Mouse (Mus musculus): Measurements from ENCODE around the gene Slc25a51.

GRCm38 (mm10) chr4:45413674-45414338, 5.2 kb upstream of the Slc25a51 start:
- no peak for TF ChIP-seq POLR2A (IDR thresholded peaks at IDR 0.05; ENCODE audit: insufficient read length, low read depth)
- no peak for TF ChIP-seq MAX (IDR thresholded peaks at IDR 0.05; ENCODE audit: low read depth)
- no peak for TF ChIP-seq CEBPB (IDR thresholded peaks at IDR 0.05; ENCODE audit: insufficient read depth, poor library complexity, severe bottlenecking)
- no peak for TF ChIP-seq POLR2AphosphoS2 (IDR thresholded peaks at IDR 0.05; ENCODE audit: insufficient read length, low read depth)
- no peak for TF ChIP-seq TCF12 (IDR thresholded peaks at IDR 0.05; ENCODE audit: insufficient read depth, poor library complexity, severe bottlenecking)
- TF ChIP-seq MYOG (IDR thresholded peaks at IDR 0.05; ENCODE audit: control insufficient read depth in 1 of 3, insufficient read depth in 1 of 3, insufficient read length in 2 of 3, low read depth in 2 of 3) = no peak
- no peak for TF ChIP-seq USF1 (IDR thresholded peaks at IDR 0.05; ENCODE audit: low read depth)
- TF ChIP-seq E2F4 (IDR thresholded peaks at IDR 0.05; ENCODE audit: insufficient read depth) = no peak
- TF ChIP-seq REST (IDR thresholded peaks at IDR 0.05; ENCODE audit: insufficient read depth, insufficient read length) = no peak
- no peak for TF ChIP-seq SRF (IDR thresholded peaks at IDR 0.05; ENCODE audit: control insufficient read depth, insufficient read length, low read depth)
- no peak for TF ChIP-seq MYOD1 (IDR thresholded peaks at IDR 0.05; ENCODE audit: control insufficient read depth in 1 of 3, insufficient read length in 2 of 3, low read depth in 2 of 3)
- TF ChIP-seq TCF3 (IDR thresholded peaks at IDR 0.05; ENCODE audit: insufficient read length, low read depth) = no peak
